Mouse (Mus musculus): Measurements from ENCODE around the gene Gpr39.

- TF ChIP-seq CTCF (IDR thresholded peaks at IDR 0.05; ENCODE audit: borderline replicate concordance, insufficient read depth, low read depth, low read length) (no peak), POLR2A (IDR thresholded peaks at IDR 0.05; ENCODE audit: borderline replicate concordance, insufficient read depth, low read length) (no peak)
Measured at GRCm38 (mm10) chr1:125663104-125663503, 13.7 kb upstream of the Gpr39 start.
